Mouse (Mus musculus) cerebellum, adult 9-11 months (tissue): ENCODE data around the gene Ccdc8.

Experiments
- DNase-seq: peaks from one replicate; pipeline ENCODE4 v3.0.0; 2022

Gene Ccdc8

DNA sequence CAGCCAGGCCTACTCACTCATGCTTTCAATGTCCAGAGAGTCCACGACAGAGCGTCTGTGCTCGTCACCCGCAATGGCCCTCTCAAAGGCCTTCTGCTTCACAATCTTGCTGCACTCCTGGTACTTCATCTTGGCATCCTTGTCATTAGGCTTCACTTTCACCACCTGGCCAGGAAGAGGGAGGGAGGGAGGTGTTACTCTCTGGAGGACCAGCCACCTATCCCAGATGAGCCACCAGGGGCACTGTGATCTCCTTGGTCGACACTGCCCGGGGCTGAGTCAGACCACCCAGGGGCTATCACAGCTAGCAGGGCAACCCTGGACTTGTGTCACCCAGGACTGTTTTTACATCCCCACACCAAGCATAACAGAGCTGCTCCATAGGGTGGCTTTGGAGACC is 22.9 kb downstream of the Ccdc8 start:
- DNase-seq: peak; percentile 70

- peak; percentile 99 for DNase-seq
Measured at GRCm38 (mm10) chr7:17017036-17017435, 24.5 kb downstream of the Ccdc8 start.

DNA sequence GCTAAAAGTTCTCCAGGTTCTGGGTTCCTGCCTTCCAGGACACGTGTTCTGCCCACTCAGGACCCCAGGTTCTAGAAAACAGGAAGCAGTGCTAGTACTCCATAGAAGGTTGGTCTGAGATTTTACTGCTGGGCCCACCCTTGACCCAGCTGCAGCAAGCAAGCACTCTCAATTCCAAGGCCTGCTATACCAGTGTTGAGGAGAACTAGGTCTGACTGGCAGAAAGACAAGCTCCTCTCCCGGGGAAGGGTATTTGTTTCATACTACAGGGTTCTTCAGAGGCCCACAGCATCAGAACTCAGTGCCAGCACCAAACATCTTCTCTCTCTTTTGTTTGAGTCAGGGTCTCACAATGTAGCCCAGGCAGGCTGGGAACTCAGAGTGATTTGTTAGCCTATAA is 25.4 kb downstream of the Ccdc8 start:
- peak; percentile 62 for DNase-seq

DNA sequence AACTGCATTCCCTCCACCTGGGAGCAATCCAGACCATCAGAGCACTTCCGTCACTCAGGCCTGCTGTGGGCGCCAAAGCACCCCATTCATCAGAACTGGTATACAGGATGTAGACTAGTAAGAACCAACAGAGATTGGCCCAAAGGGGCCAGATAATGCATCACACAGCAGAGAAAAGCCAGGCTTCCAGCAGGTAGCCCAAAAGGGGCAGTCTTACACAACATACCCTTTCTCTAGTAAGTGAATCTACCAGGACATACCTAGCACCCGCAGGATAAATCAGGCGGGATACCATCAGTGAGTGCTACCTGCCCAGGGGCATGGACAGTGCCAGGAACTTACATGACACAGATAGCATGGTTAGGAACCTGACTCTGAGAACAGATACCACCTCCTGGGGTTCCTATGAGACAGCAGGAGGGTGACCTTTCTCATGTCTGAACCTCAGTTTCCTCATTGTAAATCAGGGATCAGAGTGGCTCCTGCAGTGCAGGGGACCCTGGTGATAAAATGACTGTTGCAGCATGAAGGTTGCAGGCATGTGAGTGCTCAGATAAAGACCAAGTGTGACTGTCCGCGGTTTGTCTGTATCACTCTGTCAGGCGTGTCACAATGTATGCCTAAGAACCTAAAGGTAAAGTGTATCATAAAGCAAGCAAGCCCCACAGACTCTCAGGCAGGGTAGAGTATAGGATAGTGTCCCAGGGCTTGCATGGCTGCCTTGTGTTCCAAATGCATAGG is 27.1 kb downstream of the Ccdc8 start:
- DNase-seq: peak; percentile 59

GRCm38 (mm10) chr7:17022176-17022575 is 29.7 kb downstream of the Ccdc8 start:
- DNase-seq: peak; percentile 74

DNA sequence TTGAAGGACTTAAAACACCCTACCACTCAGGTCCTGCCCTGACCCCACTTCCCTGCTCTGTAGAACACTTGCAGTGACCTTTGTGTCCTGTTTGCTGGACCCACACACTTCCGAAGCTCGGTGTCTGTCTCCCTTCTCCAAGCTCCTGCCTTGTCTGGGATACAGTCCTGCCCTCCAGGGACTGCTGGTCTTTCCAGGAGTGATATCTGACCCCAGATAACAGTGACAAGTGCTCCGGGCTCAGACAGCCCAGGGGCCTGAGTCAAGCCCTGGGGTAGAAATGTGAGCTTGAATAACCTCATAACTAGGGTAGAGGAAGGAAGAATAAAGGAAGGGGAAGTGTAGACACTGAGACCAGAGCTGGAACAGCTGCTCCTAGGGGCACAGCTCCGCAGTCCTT is 31.2 kb downstream of the Ccdc8 start:
- no peak for DNase-seq

GRCm38 (mm10) chr7:17024141-17024540 is 31.6 kb downstream of the Ccdc8 start:
- DNase-seq: peak; percentile 55

DNA sequence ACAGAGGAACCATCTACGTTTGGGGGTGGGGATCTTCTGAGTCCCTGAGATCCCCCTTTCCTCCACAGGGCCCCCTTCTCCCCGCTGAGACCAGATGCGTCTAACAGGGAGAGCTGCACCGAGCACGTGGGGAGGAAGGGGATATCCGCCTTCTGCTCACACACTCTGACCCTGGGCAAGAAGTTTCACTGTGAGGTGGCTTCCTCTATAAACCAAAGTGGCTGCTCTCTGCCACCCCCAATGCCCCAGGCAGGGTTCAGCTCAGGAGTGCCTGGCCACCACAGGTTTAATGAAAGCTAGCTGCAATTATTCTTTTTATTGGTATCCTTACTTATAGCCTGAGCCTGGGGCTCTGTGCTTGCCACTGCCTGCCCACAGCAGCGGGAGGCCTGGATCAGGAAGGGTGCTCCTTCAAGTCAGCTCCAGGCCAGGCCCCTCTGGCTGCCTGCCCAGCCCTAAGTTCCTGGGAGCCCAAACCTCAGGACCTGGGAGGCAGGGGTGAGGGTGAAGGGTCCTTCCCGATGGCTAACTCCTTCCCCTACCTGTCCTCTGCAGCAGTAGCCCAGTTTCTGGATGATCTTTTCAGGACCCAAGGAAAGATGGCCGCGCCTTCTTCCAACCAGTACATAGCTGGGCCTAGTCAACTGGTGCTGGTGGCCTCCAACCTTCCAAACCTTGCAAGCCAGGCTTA is 32.5 kb downstream of the Ccdc8 start:
- peak; percentile 66 for DNase-seq

DNA sequence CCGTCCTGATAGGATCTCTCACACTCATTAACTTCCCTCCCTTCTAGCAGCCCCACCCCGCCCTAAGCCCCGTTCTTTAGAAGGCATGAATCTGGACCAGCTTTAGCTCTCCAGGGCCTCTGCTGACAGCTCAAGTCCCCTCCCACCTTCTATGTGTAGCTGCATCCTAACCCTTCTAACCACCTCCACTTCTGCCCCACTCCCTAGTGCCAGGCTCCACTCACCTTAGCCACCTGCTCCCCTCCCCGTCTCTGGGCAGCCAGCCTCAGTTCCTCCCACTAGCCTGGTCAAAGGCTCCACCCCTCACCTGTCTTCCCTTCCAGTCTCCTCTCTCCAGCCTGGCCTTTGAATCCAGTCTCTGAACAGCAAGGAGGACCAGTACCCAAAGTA is 33.0 kb downstream of the Ccdc8 start:
- DNase-seq: peak; percentile 57

GRCm38 (mm10) chr7:17025896-17026622 is 33.6 kb downstream of the Ccdc8 start:
- peak; percentile 66 for DNase-seq

- no peak for DNase-seq
Measured at GRCm38 (mm10) chr7:17026710-17027587, 34.4 kb downstream of the Ccdc8 start.

DNA sequence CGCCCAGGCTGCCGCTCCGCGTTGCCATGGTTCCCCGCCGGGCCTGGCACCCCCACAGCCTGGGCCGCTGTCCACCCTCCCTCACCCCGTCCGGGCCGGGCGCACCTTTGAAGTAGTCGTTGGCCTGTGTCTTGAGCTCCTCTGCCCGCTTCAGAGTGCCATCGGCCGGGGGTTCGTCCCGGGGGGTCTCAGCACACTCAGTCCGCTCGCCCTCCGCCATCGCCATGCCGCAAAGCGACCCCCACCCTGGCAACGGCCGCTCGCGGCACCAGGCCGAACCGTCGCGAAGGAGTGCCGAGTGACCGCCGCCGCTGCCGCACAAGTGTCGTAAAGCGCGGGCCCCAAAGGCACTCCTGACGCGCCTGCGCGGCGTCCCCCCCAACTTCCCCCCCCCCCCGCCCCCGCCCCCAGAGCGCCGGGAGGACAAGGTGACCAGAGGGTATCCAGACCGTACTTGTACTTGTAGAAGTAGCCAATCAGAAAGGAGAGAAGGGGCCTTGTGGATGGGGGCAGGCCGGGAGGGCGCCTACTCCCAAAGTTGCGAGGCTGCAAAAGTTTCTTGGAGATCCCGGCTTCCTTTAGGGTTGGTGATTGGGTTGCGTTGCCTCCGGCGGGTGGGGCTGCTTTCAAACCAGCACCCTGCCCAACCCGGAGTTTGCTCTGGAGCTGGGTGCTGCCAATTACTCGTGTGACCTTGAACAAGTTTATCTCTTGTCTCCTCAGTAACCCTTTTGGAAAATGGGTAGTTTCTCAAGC is 35.3 kb downstream of the Ccdc8 start, which contains the start of gene Ppp5c:
Gene Ppp5c, minus strand, starts transcription at position 337 of the 756 bp plus-strand sequence.
- peak; percentile 93 for DNase-seq

DNA sequence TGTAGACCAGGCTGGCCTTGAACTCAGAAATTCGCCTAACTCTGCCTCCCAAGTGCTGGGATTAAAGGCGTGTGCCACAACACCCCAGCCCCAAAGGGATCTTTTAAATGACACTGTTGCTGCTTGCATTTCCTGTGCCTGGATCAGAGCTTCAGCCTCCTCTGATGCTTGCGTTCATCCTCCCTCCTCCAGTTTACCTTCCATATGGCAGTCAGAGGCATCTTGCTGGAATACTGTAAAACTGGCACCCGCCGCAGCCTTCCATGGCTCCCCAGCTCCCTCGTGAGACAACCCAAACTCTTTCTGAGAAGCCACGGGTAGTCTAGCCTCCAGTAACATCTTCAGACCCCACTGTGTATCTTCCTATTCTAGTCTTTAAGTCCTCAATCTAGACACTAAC is 36.4 kb downstream of the Ccdc8 start:
- DNase-seq: peak; percentile 43

- no peak for DNase-seq
Measured at GRCm38 (mm10) chr7:17030239-17030638, 37.7 kb downstream of the Ccdc8 start.

DNA sequence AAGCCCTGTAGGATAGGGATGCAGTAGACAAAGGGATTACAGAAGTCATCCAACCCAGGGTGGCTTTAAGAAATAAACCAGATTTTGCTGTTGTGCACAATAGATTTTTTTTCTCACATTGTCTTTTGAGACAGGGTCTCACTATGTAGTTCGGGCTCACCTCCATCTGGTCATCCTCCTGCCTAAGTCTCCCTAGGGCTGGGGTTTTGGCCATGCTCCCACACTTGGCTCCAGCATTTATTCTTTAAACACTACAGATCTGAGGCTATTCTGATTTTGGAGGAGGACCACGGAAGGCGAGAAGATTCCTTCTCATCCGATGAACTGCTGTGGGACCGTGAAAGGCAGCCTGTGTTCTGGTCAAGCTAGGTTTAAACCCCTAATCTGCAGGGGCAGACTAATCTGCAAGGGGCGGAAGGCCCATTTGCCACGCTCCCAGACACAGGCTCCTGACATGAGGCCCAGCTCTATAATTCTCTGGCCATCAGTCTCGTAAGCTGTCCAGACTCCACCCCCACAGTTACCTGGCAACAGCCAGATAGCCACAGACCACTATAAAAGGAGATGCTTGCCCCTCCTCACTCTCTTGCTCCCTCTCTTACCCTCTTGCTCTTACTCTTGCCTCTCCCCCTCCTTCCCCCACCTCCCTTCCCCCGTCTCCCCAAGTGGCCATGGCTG is 45.6 kb downstream of the Ccdc8 start:
- no peak for DNase-seq

GRCm38 (mm10) chr7:17039373-17039772 is 46.9 kb downstream of the Ccdc8 start:
- DNase-seq: no peak

DNA sequence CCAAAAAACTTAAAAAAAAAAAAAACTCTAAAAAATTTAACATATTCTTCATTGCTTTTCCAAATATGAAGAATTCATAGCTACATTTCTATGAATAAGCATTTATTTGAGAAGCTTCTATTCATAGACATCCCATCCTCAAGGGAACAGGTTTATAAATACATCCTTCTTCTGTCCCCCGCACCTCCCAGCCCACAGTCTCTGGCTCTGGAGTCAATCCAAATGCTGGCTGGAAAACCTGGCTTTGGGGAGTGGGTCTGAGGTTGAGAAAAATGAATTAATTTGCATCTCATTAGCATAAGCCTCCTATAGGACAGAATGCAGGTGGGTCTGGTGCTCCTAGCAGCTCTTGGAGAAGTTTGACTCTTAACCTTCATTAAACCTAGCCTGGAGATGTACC is 53.2 kb downstream of the Ccdc8 start:
- no peak for DNase-seq
